Mouse (Mus musculus) forebrain, embryonic 15.5 days (tissue): ENCODE measurements at regions not wholly inside any gene's neighbourhood (a gene's known extent, or its start where the extent isn't known, plus 50 kb on each side); places are given as distances from the start of the nearest gene placed in this dataset.

Experiments
- ATAC-seq: fragments of 200-750 bp; cut with Nextera tagmentation; replicated peaks from 2 replicates; pipeline ENCODE4 v1.8.0; 2017; ENCODE audit warnings: mild to moderate bottlenecking, moderate TSS enrichment, moderate library complexity
- H3K27ac ChIP-seq: fragments of 300-500 bp; sonication (generic); replicated peaks from 2 replicates; pipeline ENCODE4 v1.5.1; 2015; ENCODE audit warnings: mild to moderate bottlenecking, inconsistent platforms
- H3K27me3 ChIP-seq: fragments of 300-500 bp; sonication (generic); 2 replicates; pipeline ENCODE4 v1.6.1; 2015; ENCODE audit warnings: inconsistent platforms
- H3K36me3 ChIP-seq: fragments of 300-500 bp; sonication (generic); 2 replicates; pipeline ENCODE4 v1.6.1; 2015; ENCODE audit warnings: mild to moderate bottlenecking, inconsistent platforms
- H3K4me1 ChIP-seq: fragments of 300-500 bp; sonication (generic); 2 replicates; pipeline ENCODE4 v1.6.1; 2015; ENCODE audit warnings: inconsistent platforms
- H3K4me2 ChIP-seq: fragments of 300-500 bp; sonication (generic); replicated peaks from 2 replicates; pipeline ENCODE4 v1.6.1; 2015; ENCODE audit warnings: mild to moderate bottlenecking, inconsistent platforms
- H3K4me3 ChIP-seq: fragments of 300-500 bp; sonication (generic); 2 replicates; pipeline ENCODE4 v1.5.1; 2015; ENCODE audit warnings: mild to moderate bottlenecking, inconsistent platforms
- H3K9ac ChIP-seq: fragments of 300-500 bp; sonication (generic); replicated peaks from 2 replicates; pipeline ENCODE4 v1.6.1; 2015; ENCODE audit warnings: mild to moderate bottlenecking, inconsistent platforms
- H3K9me3 ChIP-seq: fragments of 300-500 bp; sonication (generic); 2 replicates; pipeline ENCODE4 v1.6.1; 2016; ENCODE audit warnings: inconsistent platforms
- WGBS: fragments of 180-500 bp; shearing (Covaris S2); methylation state at CpG from one replicate; pipeline ENCODE4 v1.1.7; 2015; ENCODE audit warnings: mixed read lengths; 5-methylcytosine and 5-hydroxymethylcytosine counted together

DNA sequence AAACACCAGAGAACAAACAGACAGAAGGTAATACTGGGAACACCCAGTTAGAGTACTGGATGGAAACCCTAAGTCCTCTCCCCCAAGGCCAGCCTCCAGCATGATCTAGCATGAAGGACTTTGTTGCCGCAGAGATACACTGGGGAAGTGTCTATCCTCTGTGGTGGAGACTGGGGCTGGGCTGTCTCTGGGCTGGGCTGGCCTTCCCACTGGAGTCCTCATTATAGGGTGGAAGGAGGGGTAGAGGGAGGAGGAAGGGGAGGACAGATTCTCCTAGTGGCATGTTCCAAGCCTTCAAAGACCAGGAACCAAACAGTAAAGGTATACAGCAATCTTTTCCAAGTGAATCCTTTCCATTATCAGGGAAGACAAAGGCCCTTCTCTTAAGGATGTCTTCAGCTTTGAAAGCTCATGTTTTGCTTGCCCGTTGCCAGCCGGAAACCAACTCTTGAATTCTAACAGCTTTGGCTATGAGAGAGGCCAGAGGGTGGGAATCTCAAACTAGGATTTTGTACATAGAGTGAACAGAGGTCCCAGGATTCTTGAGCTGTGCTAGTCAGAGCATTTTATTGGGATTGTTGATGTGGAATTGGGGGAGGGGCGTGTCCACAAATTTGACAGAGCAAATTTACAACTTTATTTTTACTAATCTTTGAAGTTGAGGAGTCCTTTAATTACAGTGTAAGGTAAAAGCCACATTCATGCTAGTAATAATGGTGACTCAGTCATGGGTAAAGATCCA lies 271.3 kb downstream of the Fzd1 start:
- H3K27ac ChIP-seq: peak overlapping the region; percentile 80
- no peak overlapping the region for H3K9ac ChIP-seq
- no peaks in the 10 kb centered on the region for H3K36me3 ChIP-seq
- WGBS: 79% methylated on average over 4 of the region's 4 CpGs
- peak; percentile 76 for ATAC-seq
- H3K4me1 ChIP-seq: peaks cover 27% of the 10 kb centered on the region
- H3K4me2 ChIP-seq: no peak overlapping the region
- no peaks in the 10 kb centered on the region for H3K27me3 ChIP-seq
- H3K4me3 ChIP-seq: no peak overlapping the region
- no peaks in the 10 kb centered on the region for H3K9me3 ChIP-seq

- Histone ChIP-seq H3K36me3 (no peaks in the 10 kb centered on the region), H3K9me3 (no peaks in the 10 kb centered on the region)
- WGBS: 15% methylated on average over 10 of the region's 10 CpGs
These were observed 272.1 kb downstream of the Fzd1 start for GRCm38 (mm10) chr5:4485542-4486390.

DNA sequence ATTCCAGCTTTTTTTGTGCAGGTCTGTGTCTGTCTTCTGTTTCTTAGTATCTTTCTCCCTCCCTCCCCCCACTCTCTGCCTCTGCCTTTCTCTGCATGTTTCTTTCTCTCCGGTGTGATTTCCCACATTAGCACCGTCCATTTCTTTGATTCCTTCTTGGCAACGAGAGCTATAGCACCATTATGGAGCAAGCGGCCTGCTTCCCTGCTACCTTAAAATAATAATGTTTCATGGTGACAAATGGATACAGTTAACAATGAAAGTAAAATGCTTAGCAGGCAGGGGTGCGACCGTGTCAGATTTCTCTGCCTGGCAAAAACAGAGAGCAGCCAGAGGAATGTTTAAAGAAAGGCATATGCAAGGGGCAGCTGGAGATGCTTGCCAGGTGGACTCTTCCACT lies 273.1 kb downstream of the Fzd1 start:
- H3K4me2 ChIP-seq: no peak overlapping the region
- WGBS: 7% methylated on average over 6 of the region's 6 CpGs

More at GRCm38 (mm10) chr5:4485542-4486390, 272.1 kb downstream of the Fzd1 start:
- Histone ChIP-seq H3K4me2 (peak overlapping the region; percentile 12; the same call in 1 of the 2 replicates), H3K27ac (peak overlapping the region; percentile 80), H3K9ac (no peak overlapping the region), H3K4me1 (peaks cover 27% of the 10 kb centered on the region), H3K4me3 (no peak overlapping the region), H3K27me3 (no peaks in the 10 kb centered on the region)
- ATAC-seq: peak; percentile 95

GRCm38 (mm10) chr5:4484151-4484550 lies 273.7 kb downstream of the Fzd1 start:
- Histone ChIP-seq H3K9me3 (no peaks in the 10 kb centered on the region), H3K4me1 (peaks cover 27% of the 10 kb centered on the region), H3K27ac (peak overlapping the region; percentile 29), H3K4me2 (no peak overlapping the region), H3K4me3 (no peak overlapping the region), H3K9ac (no peak overlapping the region), H3K36me3 (no peaks in the 10 kb centered on the region), H3K27me3 (no peaks in the 10 kb centered on the region)
- no peak for ATAC-seq
- WGBS: 84% methylated on average over 1 of the region's 1 CpGs

More for the DNA sequence above, 273.1 kb downstream of the Fzd1 start:
- Histone ChIP-seq H3K9ac (no peak overlapping the region), H3K9me3 (no peaks in the 10 kb centered on the region), H3K36me3 (no peaks in the 10 kb centered on the region), H3K27ac (peak overlapping the region; percentile 29), H3K4me1 (peaks cover 27% of the 10 kb centered on the region), H3K27me3 (no peaks in the 10 kb centered on the region), H3K4me3 (no peak overlapping the region)
- peak; percentile 41; the same call in 1 of the 2 replicates for ATAC-seq

GRCm38 (mm10) chr5:4474255-4474654 lies 282.1 kb downstream of the Mterf1b start:
- Histone ChIP-seq H3K4me2 (no peak overlapping the region), H3K4me1 (no peaks in the 10 kb centered on the region), H3K27ac (no peak overlapping the region), H3K9me3 (no peaks in the 10 kb centered on the region), H3K27me3 (no peaks in the 10 kb centered on the region), H3K36me3 (no peaks in the 10 kb centered on the region), H3K4me3 (no peak overlapping the region), H3K9ac (no peak overlapping the region)
- 88% methylated on average over 2 of the region's 2 CpGs for WGBS
- no peak for ATAC-seq
